Mouse (Mus musculus): ENCODE results near the gene Muc2. TPM values are rescaled to one million over a fixed set of nuclear protein-coding genes. Genes with fewer than 3 reads are reported as not detected.
A peak's percentile ranks its signal among the peaks of the same experiment; 100 is the strongest.
"Not testable (repeated sequence)": the region's sequence is repeated elsewhere in the genome, so short reads cannot be mapped to it uniquely, and the experiment has no call there.

Muc2 gene
- polyA plus RNA-seq (2017; shearing (Covaris generic)): not detected

GRCm38 (mm10) chr7:141690040-141690439, at the start of gene Muc2:
TSS of gene Muc2 (plus strand) at chr7:141690340.
- ATAC-seq: no peak

GRCm38 (mm10) chr7:141642375-141642774, 47.8 kb upstream of the Muc2 start:
- ATAC-seq: no peak

DNA sequence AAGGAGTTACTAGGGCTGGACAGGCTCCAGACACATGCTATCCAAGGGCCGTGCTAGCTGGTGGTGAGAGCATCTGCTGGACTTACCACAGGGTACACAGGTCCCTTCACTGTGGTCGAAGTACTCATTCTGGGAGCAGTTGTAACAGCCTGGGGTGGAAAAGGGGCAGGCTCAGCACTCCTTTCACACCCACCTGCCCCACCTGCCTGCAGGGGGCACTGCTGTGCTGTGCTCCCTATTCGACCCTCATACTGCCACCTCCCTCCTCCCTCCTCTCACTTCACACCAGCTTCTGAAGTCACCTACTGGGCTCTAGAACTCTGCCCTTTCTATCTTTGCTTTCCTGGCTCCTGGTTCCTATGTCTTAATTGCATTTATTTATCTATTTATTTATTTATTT, 47.0 kb upstream of the Muc2 start:
- no peak for ATAC-seq

DNA sequence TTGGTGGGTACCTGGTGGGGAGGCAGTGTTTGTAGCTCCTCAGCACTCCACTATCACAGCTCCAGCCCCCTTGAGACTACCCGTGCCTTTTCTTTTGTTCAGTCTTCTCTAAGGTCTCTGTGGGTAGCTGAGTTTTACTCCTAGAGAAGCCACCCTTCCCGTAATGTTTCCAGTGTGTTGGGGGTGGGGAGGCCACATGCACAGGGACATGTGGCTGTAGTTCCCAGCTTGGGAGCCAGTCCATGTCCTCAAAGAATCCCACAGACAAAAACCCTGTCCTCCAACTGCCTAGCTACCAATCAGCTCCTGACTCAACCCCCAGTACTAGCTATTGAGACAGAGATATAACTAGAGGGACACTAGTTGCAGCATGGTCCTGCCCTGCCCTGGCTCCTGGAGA, 43.1 kb upstream of the Muc2 start:
- ATAC-seq: no peak

DNA sequence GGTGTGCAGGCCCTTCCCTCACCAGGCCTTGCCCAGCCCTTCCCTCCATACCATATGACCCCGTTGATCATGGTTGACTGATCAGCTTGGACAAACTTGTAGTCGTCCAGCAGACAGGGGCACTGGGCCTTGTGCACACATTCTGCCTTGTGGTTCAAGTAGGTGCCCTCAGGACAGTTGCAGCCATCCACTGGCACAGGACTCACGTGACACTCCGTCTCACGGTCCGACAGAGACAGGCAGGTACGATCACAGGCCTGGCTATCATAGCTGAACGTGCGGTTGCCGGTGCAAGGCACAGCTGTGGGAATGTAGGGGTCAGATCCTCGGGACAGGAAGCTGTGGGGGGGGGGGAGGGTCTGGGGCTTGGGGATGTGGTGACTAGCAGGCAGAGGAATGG, 42.3 kb upstream of the Muc2 start:
- no peak for ATAC-seq

GRCm38 (mm10) chr7:141652191-141652590, 37.9 kb upstream of the Muc2 start:
- ATAC-seq: no peak

- no peak for ATAC-seq
These were observed 29.8 kb upstream of the Muc2 start for GRCm38 (mm10) chr7:141660346-141660745.

DNA sequence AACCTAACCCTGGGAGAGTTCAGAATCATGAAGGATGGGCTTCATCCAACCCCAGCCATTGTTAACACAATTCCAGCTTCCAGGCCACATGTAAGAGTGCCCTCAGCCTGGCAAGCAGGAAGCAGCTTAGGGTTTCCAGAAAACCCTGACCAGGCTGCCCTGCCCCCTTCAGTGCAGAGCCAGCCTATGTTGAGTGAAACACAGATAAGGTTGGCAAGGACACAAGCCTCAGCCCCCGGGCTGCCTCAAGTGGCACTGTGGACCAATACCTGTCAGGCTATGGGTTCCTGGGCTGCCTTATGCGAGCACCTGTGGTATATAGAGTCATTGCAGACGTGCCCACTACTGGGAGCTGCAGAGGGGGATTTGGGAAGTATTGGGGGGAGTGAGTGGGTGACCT, 28.7 kb upstream of the Muc2 start:
- no peak for ATAC-seq

GRCm38 (mm10) chr7:141662223-141662622, 27.9 kb upstream of the Muc2 start:
- ATAC-seq: no peak

DNA sequence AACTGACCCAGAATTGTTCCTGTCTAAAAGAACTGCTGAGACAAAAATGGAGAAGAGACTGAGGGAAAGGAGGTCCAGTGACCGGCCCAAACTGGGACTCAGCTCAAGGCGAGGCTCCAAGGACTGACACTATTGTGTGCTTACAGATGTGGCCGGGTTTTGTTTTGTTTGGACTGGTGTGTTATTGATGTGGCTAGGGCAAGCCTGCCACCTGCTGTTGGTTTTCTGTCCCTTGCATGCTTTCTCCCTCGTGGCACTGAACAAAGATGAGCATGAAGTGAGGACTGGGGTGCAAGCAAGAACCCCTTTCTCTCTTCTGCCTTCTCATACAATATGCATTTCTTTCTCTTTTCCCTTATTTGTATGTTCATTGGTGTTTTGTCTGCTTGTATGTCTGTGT, 23.9 kb upstream of the Muc2 start:
- ATAC-seq: peak; percentile 52

GRCm38 (mm10) chr7:141669097-141669496, 21.0 kb upstream of the Muc2 start:
- ATAC-seq: not testable (repeated sequence)

GRCm38 (mm10) chr7:141670999-141671398, 19.1 kb upstream of the Muc2 start:
- ATAC-seq: no peak

DNA sequence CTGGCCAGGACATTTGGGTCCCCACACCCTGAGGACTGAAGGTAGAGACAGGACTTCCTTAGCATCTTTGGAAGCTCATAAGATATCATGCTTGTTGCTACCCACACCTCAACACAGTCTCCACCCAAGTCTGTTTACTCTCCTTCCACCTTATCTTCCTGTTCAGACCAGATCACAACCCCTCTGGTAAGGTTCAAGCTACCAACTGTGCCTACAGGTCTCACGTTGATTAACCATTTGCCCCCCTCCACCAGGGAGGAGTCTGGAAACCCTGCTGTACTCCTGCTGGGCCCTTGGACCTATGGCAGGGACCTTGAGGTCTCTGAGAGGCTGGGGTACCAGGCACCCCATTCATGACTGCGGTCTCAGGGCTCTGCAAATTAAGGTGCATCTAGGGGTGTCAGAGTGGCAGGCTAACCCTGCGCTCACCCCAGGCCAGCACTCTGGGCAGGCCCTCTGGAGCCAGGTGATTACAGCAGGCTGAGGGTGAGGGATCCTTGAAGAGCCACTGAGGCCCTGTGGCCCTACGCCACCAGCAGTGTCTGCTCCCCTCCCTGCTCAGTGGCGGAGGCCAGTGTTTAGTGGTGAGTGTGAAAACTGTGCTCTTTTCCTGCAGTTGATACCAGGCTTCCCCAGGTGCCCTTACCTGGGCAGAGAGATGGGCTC, 18.4 kb upstream of the Muc2 start:
- ATAC-seq: no peak

DNA sequence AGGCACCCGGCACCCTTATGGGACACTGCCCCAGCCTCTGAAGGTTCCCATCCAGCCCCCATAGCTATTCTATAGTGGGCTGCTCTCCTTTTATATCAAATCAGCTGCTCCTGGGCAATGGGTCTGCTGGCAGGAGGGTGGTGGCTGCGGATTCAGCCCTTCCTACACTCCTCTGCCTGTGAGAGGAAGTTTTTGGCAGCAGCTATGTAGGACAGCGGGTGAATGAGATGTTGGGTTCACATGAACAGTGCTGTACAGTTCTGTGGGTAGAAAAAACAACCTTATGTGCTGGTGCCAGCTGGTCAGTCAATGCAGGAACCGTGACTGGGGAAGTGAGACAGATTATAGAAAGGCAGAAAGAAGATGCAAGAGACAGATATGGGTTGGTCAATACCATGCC, 11.2 kb upstream of the Muc2 start:
- no peak for ATAC-seq

- no peak for ATAC-seq
These were observed 2.8 kb upstream of the Muc2 start for GRCm38 (mm10) chr7:141687330-141687729.

- ATAC-seq: no peak
These were observed 3.6 kb downstream of the Muc2 start for GRCm38 (mm10) chr7:141693591-141694273.

DNA sequence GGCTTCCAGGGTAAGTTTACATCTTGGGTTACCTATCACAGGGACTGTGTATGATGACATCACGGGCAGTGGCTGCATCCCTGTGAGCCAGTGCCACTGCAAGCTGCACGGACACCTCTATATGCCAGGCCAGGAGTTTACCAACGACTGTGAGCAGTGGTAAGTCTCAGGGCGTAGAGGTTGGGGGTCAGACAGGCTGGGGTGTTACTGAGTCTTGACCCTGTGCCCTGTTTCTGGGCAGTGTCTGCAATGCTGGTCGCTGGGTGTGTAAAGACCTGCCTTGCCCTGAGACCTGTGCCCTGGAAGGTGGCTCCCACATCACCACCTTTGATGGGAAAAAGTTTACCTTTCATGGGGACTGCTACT, 4.1 kb downstream of the Muc2 start:
- no peak for ATAC-seq

DNA sequence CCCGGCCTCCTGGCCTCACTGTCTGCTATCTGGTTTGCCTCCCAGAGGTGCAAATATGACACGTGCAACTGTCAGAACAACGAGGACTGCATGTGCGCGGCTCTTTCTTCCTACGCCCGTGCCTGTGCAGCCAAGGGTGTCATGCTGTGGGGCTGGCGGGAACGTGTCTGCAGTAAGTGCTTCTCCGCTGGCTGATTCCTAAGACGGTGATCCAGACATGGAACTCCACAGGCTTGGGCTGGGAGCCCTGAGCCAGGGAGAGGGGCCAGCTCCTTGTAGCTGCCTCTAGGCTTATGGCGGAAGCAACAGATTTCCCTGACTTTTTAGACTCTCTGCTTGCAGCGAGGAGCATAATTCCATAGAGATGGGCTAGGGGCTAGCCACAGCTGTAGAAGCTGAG, 6.4 kb downstream of the Muc2 start:
- no peak for ATAC-seq

GRCm38 (mm10) chr7:141699556-141700220, 9.5 kb downstream of the Muc2 start:
- ATAC-seq: no peak

GRCm38 (mm10) chr7:141747451-141748100, 57.4 kb downstream of the Muc2 start:
- ATAC-seq: no peak

DNA sequence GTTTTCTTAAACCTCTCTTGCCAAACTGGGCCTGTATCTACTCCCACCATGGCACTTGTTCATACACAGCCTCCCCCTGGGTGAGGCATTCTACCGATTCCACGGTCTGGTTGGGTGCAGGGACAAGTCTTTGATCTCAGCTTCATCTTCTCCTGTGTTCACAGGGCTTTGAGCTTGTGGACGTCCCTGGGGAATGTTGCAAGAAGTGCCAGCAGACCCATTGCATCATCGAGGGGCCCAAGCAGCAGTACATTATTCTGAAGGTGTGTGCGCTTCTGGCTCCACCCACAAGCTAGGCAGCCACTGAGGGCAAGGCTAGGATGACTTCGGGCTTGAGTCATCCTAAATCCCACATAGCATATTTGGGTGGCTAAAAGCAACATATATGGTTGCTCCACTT, 62.4 kb downstream of the Muc2 start:
- ATAC-seq: no peak

DNA sequence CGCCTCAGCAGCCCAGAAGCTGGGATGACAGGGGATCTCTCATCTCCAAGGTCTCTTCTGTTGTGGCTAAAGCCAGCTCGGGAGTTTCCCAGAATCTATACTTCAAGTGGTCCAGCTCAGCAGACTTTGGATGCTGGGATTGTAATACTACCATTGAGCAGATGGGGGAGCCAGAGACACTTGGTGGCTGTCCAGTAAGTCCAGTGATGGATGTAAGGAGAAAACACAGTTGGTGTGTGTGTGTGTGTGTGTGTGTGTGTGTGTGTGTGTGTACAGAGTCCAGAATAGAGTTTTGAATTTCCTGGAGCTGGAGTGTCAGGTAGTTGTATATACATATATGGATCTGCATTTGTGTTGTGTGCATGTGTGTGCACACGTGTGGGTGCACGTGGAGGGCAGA, 65.7 kb downstream of the Muc2 start:
- no peak for ATAC-seq

DNA sequence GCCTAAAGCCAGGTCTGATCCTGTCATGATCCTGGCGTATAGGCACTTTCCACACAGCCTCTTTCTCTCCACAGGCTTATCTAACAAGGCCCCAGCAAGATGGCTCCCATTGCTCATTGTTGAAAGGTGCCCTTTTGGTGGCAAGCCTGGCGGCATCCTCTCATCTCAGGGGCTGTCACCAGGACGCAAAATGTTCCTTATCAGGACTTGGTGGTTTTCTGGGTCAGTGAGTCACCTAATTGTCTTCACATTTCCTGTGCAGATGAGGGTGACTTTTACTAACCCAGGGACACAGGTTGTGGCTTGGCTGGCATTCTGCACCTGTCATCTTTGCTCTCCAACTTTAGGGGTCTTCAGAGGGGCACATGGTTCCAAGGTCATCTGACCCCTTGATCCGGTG, 68.2 kb downstream of the Muc2 start:
- no peak for ATAC-seq

- no peak for ATAC-seq
These were observed 80.4 kb downstream of the Muc2 start for GRCm38 (mm10) chr7:141770521-141770920.

All from activated CD4-positive, CD25-positive, alpha-beta regulatory T cell, adult 4 months (primary cell).